Mouse (Mus musculus) left cerebral cortex, adult 2 months (tissue): ENCODE measurements around the gene Fli1. TPM values are rescaled to one million over a fixed set of nuclear protein-coding genes. Genes with fewer than 3 reads are reported as not detected.

Source experiments
- DNase-seq, 2 experiments: peaks; one replicate each; pipeline ENCODE4 v3.0.0; 2021 to 2022; ENCODE audit warnings: low spot score in 2 of 2, mixed read lengths in 1 of 2; ENCODE audit errors: extremely low spot score in 1 of 2
- H3K27ac ChIP-seq: fragments of 200-600 bp; 2 replicates; pipeline ENCODE4 v1.8.1; 2022
- H3K4me3 ChIP-seq: fragments of 200-600 bp; 2 replicates; pipeline ENCODE4 v1.8.1; 2022
- CTCF ChIP-seq: fragments of 200-600 bp; IDR thresholded peaks from 2 replicates; pipeline ENCODE4 v1.8.1; 2022; ENCODE audit warnings: antibody characterized with exemption, mild to moderate bottlenecking, moderate library complexity
- intact Hi-C: fragments of 180-260 bp; cut with DNase I; formaldehyde crosslinking; loops from one replicate; pipeline ENCODE4 v1.15.1; 2025
- total RNA-seq, 2 experiments: library from RNA; stranded (reverse); gene quantifications; 2 replicates each; pipeline ENCODE4 v1.2.3; 2021

Gene Fli1
- total RNA-seq, 2 experiments from 2014 or later = 3.5 to 5.9 TPM

DNA sequence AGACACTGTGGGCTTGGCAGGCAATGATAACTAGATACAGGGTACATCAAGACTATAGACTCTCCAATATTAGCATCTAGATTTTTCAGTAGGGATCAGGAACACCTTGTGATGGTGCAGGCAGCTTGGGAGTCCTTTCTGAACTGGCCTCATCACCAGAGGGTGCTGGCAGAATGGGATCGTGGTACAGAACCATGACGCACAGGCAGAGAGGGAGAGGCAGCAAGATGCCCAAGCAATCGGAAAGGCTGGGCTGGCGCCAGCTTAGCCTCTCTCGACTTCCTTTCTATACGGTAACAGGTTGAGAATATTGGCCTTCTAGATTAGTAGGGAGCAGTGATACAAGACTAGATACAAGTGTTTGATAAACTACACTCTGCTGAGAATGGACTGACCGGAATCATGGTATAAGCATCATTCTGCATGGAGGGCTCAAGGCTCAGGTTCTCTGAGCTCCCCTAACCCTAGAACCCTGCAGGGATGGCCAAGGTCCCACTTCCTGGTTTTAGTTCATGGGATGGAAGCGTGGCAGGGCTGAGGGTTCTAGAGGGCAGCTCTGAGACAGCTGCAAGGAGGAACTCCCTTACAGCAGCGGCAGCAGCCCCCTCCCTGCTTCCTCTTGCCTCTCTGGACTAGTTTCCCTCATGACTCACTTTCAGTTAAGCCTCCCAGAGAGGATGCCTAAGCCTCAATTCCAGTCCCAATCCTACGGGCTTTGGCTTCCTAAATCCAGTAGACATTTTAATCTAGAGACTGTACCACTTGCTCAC, 67.9 kb downstream of the Fli1 start:
- intact Hi-C loops = no loop called here
- H3K27ac ChIP-seq = no peak overlapping the region
- no peak for TF ChIP-seq CTCF
- no peak for DNase-seq
- H3K4me3 ChIP-seq = no peak overlapping the region

DNA sequence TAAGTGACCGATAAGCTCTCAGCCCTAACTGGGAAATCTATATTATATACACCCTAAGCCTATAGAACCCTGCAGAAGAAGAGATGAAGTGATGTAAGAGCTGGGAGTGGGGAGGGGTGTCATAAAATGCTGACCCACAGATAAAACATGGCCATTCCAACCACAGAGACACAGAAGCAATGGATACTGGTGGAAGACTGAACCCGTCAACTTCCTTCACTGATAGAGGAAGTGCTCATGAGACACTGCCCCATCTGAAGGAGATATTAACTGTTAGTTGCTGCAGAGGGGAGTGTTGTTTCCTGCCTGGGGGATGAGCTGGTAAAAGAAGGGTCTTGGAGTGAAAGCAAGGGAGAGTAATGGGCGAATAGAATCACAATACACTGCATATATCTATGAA, 70.3 kb downstream of the Fli1 start:
- Histone ChIP-seq H3K4me3 (no peak overlapping the region), H3K27ac (no peak overlapping the region)
- no peak for DNase-seq
- TF ChIP-seq CTCF = no peak
- intact Hi-C loops = no loop called here

DNA sequence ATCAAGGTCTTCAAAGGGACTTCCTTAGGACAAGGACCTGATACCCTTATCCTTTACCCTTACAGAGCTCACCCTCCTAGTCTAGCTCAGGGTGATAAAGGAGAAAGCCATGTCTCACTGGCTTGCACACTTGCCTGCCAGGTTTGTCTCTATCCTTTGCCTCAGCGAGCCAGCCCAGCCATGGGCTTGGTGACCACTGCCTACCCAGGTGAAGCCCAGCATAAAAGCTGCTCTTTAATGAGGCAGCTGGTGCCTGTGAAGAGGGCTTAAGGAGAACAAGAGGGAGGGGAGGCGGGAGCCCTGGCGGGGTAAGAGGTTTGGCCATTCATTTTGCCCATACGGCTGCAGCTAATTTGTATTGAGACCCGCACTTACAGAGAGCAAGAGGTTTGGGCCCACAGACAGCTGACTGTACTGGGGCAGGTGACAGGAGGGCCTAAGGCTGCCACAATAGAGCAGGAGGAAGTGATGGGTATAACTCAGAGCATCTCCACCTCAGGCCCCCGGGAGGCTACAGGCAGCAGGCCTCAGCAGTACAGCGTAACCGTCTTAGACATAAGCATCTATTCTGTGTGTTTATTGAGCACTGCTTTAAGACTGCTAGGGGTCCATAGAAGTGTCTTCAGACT, 73.4 kb downstream of the Fli1 start:
- no peak overlapping the region for H3K27ac ChIP-seq
- no peak overlapping the region for H3K4me3 ChIP-seq
- intact Hi-C loops = no loop called here
- no peak for TF ChIP-seq CTCF
- DNase-seq = no peak

DNA sequence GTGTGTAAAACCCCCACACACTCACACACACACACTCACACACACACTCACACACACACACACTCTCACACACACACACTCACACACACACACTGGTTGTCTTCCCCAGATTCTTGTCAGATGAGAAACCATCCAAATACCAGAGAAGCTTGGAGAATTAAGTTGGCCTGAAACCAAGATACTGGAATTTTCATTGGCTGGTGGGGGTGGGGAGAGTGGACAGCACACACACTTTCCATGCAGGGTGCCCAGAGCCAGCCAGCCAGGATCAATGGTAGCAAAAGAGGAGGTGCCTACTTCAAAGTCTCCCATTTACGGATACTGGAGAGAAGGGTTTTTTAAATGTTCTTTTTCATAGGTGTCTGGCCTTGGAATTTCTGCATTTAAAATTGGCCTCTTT, 74.3 kb downstream of the Fli1 start:
- no peak for TF ChIP-seq CTCF
- intact Hi-C loops = no loop called here
- no peak for DNase-seq

DNA sequence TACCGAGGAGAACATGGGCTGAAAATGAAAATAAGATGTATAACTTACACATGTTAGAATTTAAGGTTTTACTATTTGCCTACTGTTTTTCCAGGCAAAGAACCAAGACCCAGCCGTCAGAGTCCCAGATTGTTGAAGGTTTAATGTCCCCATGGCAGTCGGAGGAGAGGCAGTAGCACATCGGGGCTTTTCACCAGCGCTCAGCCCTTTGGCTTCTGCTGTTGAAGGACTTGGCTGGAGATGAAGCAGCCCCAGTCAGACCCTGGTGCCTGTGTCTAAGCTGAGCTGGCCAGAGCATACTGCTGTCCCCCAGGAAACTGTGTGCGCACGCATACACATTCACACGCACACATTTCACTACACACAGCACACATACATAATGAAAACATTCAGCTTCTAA, 75.2 kb downstream of the Fli1 start:
- intact Hi-C loops = no loop called here
- TF ChIP-seq CTCF = no peak
- DNase-seq = no peak
- Histone ChIP-seq H3K27ac (no peak overlapping the region), H3K4me3 (no peak overlapping the region)

More for the DNA sequence above, 74.3 kb downstream of the Fli1 start:
- Histone ChIP-seq H3K27ac (no peak overlapping the region), H3K4me3 (no peak overlapping the region)

DNA sequence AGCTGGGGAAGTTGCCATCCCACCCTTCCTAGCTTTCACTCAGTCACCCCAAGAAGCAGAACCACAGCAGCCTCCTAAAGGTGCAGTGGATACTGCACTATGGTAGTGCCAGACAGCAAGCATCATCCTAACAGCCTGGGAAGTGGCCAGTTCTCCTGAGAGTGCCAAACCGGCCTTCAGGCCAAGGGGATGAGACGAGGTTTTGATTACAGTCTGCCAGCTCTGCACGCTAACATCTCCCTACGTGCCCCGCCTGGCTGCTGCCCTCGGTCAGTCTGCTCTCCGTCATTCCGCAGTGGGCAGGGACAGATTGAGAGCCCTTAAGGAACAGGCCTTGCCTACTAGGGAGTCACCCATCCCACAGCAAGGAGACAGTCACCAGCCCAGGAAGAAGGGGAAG, 75.8 kb downstream of the Fli1 start:
- intact Hi-C loops = no loop called here
- no peak for DNase-seq
- TF ChIP-seq CTCF = no peak
- Histone ChIP-seq H3K4me3 (no peak overlapping the region), H3K27ac (no peak overlapping the region)

DNA sequence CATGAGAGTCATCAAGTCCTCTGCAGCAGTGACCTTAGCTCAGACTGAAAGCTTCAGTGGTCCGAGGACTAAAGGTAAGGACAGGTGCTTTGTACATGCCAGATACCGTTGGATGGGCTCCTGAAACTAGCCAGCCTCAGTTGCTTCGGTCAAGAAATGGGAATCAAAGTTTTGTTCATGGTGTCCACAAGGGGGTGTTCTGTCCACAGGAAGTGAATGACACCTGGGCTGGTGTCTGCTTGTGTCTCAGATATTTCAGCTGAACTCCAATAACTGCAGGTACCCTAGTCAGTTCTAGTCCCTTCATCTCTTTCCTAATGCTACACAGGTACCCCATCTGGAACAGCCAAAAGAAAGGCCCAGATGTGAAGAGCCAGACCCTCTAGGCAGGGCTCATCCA, 86.0 kb downstream of the Fli1 start:
- Histone ChIP-seq H3K27ac (no peak overlapping the region), H3K4me3 (no peak overlapping the region)
- no peak for DNase-seq
- intact Hi-C loops = loop anchor here (5.0 kb wide), 1 partner anchor 49 kb away; no protein-coding TSS in a partner anchor
- TF ChIP-seq CTCF = no peak; the same call in 1 of the 2 replicates

DNA sequence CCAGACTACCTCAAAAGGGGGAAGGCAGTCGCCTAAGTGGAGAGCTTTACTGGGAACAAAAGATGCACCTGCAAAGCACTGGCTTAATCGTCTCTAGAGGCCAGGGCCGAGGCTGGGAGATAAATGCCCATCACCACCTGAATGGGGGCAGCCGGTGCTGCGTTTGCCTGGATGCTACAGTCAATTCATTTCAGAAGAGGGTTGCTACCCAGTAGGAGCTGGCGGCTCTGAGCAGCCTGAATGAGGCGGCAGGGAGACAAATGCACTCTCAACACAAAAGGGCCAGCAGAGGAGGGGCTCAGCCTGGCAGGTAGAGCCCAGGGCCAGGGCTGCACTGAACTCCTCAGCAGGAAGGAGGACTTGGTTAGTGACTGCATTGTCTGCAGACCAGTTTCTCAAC, 92.5 kb downstream of the Fli1 start:
- Histone ChIP-seq H3K4me3 (no peak overlapping the region), H3K27ac (no peak overlapping the region)
- no peak for TF ChIP-seq CTCF
- intact Hi-C loops = no loop called here
- no peak for DNase-seq

DNA sequence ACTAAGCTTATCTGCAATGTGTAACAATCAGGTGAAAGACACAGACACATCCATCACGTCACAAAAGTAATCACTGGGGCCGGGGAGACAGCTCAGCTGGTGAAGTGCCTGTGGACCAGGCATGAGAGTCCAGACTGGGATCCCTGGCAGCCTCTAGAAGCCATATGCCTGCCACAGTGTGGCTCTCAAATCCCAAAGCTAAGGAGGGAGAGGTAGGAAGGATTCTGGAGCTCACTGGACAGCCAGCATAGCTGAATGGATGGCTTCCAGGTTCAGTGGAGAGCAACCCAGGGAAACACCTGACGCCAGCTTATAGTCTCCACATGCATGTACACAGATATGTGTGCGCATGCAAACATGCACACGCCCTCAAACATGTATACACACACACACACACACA, 93.9 kb downstream of the Fli1 start:
- H3K27ac ChIP-seq = no peak overlapping the region
- intact Hi-C loops = no loop called here
- TF ChIP-seq CTCF = no peak
- no peak for DNase-seq
- no peak overlapping the region for H3K4me3 ChIP-seq

DNA sequence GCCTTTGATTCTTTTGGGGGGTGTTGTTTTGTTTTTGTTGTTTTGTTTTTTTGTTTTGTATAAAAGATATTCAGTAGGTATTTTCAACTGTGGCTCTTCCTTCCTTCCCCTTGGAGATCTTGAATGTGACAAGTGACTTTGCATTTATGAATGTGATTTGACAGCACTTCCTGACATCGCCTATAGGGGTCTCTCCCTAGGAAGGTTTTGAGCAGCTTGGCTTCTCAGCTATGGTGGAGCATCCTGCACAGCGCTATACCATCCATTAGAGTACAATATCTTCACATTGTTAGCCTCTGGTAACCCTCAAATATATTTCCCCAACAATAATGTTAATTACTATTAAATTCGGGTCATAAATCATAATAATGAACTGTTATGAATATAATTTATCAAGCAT, 96.9 kb downstream of the Fli1 start:
- Histone ChIP-seq H3K27ac (no peak overlapping the region), H3K4me3 (no peak overlapping the region)
- peak; percentile 48 for TF ChIP-seq CTCF
- intact Hi-C loops = no loop called here
- DNase-seq = no peak

DNA sequence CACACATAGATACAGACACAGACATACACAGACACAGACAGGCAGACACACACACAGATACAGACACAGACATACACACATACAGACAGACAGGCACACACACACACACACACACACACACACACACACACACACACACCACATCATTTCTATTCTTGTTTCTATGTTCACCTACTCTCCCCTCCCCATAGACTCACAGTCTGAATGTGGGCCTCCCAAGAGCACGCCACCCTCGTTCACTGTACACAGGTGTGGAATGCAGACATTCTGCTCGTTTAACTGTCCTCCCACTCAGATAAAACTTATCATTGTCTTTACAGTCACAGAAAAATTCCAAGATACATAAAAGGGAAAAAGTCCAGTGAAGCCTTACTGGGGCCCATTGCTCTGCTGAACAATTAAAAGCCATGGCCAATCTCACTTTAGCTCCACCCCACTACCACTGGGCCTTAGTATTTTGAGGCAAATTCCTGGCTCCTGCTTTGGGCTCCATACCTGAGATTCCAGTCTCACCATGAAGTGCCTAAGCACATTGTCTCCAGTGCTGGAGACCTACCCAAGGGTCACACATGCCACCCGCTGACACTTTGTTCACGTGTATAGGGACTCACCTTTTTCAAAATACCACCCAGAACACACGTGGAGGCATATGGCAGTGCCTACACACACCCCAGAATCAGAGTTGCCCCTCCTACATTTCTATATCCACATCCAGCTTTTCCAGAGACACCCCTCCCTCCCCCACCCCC, 98.0 kb downstream of the Fli1 start:
- no peak overlapping the region for H3K4me3 ChIP-seq
- no peak for DNase-seq
- TF ChIP-seq CTCF = no peak
- no peak overlapping the region for H3K27ac ChIP-seq
- intact Hi-C loops = no loop called here

DNA sequence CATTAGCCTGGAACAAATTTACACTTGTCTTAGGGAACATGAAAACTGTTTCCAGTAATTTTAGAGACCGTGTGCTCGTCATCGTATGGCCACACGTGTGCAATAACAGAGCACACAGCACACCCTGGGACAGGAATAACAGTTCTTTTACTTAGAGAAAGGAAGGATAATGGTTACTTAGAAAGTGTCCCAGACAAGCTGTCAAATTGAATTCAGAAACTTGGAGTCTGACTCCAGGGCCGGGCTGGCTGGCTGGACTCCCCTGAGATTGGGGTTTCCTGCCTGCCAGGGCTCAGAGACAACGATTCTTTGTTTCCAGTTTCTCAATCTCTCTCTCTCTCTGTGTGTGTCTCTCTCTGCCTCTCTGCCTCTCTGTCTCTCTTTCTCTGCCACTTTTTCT, 98.8 kb downstream of the Fli1 start:
- no peak for DNase-seq
- Histone ChIP-seq H3K4me3 (no peak overlapping the region), H3K27ac (no peak overlapping the region)
- no peak for TF ChIP-seq CTCF
- intact Hi-C loops = no loop called here
